Mouse (Mus musculus) CD4-positive helper T cell, adult 2 months (primary cell): Measurements from ENCODE around the gene Trf.

Experiments used
- DNase-seq: peaks from one replicate; pipeline ENCODE4 v3.0.0-alpha.2; 2012; ENCODE audit warnings: low read depth, missing footprints, low spot score

Trf gene

GRCm38 (mm10) chr9:103154568-103154967, 75.7 kb downstream of the Trf start:
- no peak for DNase-seq
